Mouse (Mus musculus) kidney, adult 2 months (tissue): Measurements from ENCODE around the gene Sart1. TPM values are rescaled to one million over a fixed set of nuclear protein-coding genes. Genes with fewer than 3 reads are reported as not detected.

Experiments used
- DNase-seq: peaks from one replicate; pipeline ENCODE4 v3.0.0; 2021
- H3K27ac ChIP-seq: fragments of 200-500 bp; 2 replicates; pipeline ENCODE4 v1.5.1; 2012; ENCODE audit warnings: low read depth, low read length, control low read depth, inconsistent platforms; ENCODE audit not compliant: insufficient read depth
- H3K27me3 ChIP-seq: fragments of 200-500 bp; replicated peaks from 2 replicates; pipeline ENCODE4 v1.6.1; 2012; ENCODE audit warnings: mild to moderate bottlenecking, moderate library complexity, low read length, inconsistent platforms; ENCODE audit not compliant: control insufficient read depth, insufficient read depth
- H3K36me3 ChIP-seq: fragments of 200-500 bp; 2 replicates; pipeline ENCODE4 v1.6.1; 2012; ENCODE audit warnings: mild to moderate bottlenecking, moderate library complexity, low read length, inconsistent platforms; ENCODE audit not compliant: control insufficient read depth, insufficient read depth
- H3K4me1 ChIP-seq: fragments of 200-500 bp; 2 replicates; pipeline ENCODE4 v1.6.1; 2011; ENCODE audit warnings: low read length; ENCODE audit not compliant: control insufficient read depth, insufficient read depth
- H3K4me3 ChIP-seq: fragments of 200-500 bp; 2 replicates; pipeline ENCODE4 v1.5.1; 2011; ENCODE audit warnings: mild to moderate bottlenecking, low read depth, low read length, control low read depth; ENCODE audit not compliant: insufficient read depth
- CTCF ChIP-seq: fragments of 200-500 bp; conservative IDR thresholded peaks from 2 replicates; pipeline ENCODE4 v1.5.1; 2011; ENCODE audit warnings: low read depth, mild to moderate bottlenecking, control low read depth, low read length, moderate library complexity, mixed read lengths; ENCODE audit not compliant: insufficient read depth, insufficient read length
- POLR2A ChIP-seq: fragments of 200-500 bp; IDR thresholded peaks from one replicate; pipeline ENCODE4 v1.6.1; 2011; ENCODE audit warnings: low read depth, low read length, control low read depth
- WGBS: fragments of 180-500 bp; shearing (Covaris S2); methylation state at CpG from one replicate; pipeline ENCODE4 v1.1.7; 2018; 5-methylcytosine and 5-hydroxymethylcytosine counted together
- polyA plus RNA-seq: library from polyadenylated mRNA; depleted of rRNA; stranded (reverse); fragments of >200 nt; gene quantifications from 2 replicates; pipeline ENCODE4 v1.2.3, GENCODE M21; 2012; rRNA removed

Gene Sart1
- polyA plus RNA-seq, 1 experiment: 27.4 TPM

DNA sequence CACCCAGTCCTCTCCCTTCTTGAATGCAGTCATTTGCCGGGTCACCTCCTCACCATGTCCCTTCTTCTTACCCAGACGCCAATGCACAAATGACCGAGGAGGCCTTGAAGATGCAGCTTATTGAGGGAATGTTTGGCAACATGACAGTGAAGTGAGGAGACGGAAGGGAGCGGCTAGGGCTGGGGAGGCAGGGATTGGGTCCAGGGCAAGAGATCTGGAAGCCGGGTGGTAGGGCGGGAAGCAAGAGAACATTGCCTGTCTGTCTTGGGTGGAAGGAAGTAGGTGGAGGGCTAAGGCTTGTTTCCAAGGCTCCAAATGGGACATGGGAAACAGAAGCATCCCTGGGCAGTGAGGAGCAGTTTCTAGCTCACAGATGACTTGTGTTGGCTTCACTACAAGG is 47.1 kb downstream of the Sart1 start:
- WGBS: 85% methylated on average over 7 of the region's 7 CpGs
- Histone ChIP-seq H3K4me3 (no peak overlapping the region), H3K36me3 (no peaks in the 10 kb centered on the region), H3K27ac (no peak overlapping the region), H3K27me3 (no peaks in the 10 kb centered on the region), H3K4me1 (no peaks in the 10 kb centered on the region)
- peak; percentile 43 for DNase-seq
- TF ChIP-seq POLR2A: no peak
- TF ChIP-seq CTCF: no peak

- Histone ChIP-seq H3K4me3 (no peak overlapping the region), H3K36me3 (no peaks in the 10 kb centered on the region), H3K4me1 (no peaks in the 10 kb centered on the region), H3K27ac (no peak overlapping the region), H3K27me3 (no peaks in the 10 kb centered on the region)
- 16% methylated on average over 5 of the region's 5 CpGs for WGBS
- DNase-seq: peak; percentile 83
- TF ChIP-seq CTCF (peak; percentile 81), POLR2A (no peak)
Observed at GRCm38 (mm10) chr19:5337975-5338374, 50.5 kb downstream of the Sart1 start.

GRCm38 (mm10) chr19:5335441-5335840 is 53.1 kb downstream of the Sart1 start, which contains the start of gene Catsper1:
Gene Catsper1 (plus strand): TSS chr19:5335741.
- H3K27me3 ChIP-seq: no peaks in the 10 kb centered on the region
- H3K4me1 ChIP-seq: no peaks in the 10 kb centered on the region
- no peak within 1 kb of the TSS for H3K4me3 ChIP-seq
- H3K36me3 ChIP-seq: no peaks in the 10 kb centered on the region
- no peak within 1 kb of the TSS for H3K27ac ChIP-seq
- no peak for DNase-seq
- TF ChIP-seq CTCF: no peak
- TF ChIP-seq POLR2A: no peak
- WGBS: 91% methylated on average over 6 of the region's 6 CpGs

- 67% methylated on average over 5 of the region's 5 CpGs for WGBS
- peak; percentile 6 for DNase-seq
- TF ChIP-seq POLR2A (no peak), CTCF (no peak)
- Histone ChIP-seq H3K4me3 (no peak overlapping the region), H3K27ac (no peak overlapping the region), H3K27me3 (no peaks in the 10 kb centered on the region), H3K4me1 (no peaks in the 10 kb centered on the region), H3K36me3 (no peaks in the 10 kb centered on the region)
Observed at GRCm38 (mm10) chr19:5334741-5335140, 53.8 kb downstream of the Sart1 start.

- peak; percentile 46 for DNase-seq
- H3K27me3 ChIP-seq: no peaks in the 10 kb centered on the region
- H3K27ac ChIP-seq: no peak overlapping the region
- H3K36me3 ChIP-seq: no peaks in the 10 kb centered on the region
- peaks cover 4% of the 10 kb centered on the region; the same call in 1 of the 2 replicates for H3K4me1 ChIP-seq
- no peak for TF ChIP-seq CTCF
- TF ChIP-seq POLR2A: no peak
- H3K4me3 ChIP-seq: no peak overlapping the region
- 66% methylated on average over 19 of the region's 19 CpGs for WGBS
Observed at GRCm38 (mm10) chr19:5327970-5328369, 60.5 kb downstream of the Sart1 start.

Other genes starting within 250 kb of the Sart1 start
- gene Pacs1, start 115.6 kb downstream of the Sart1 start, polyA plus RNA-seq: 14.3 and 16.1 TPM in 2 replicates
- gene Sf3b2, start 93.2 kb downstream of the Sart1 start, polyA plus RNA-seq: 95.8 and 109 TPM in 2 replicates
- 0.28 and 0.43 TPM in 2 replicates for gene Gal3st3, start 90.4 kb downstream of the Sart1 start, polyA plus RNA-seq
- 0.08 TPM in 1 of 2 replicates, not detected in the other for gene Catsper1, start 53.0 kb downstream of the Sart1 start, polyA plus RNA-seq
- 0.52 and 1.5 TPM in 2 replicates for gene Cst6, start 39.1 kb downstream of the Sart1 start, polyA plus RNA-seq
- 17.8 and 22.0 TPM in 2 replicates for gene Eif1ad, start 22.0 kb downstream of the Sart1 start, polyA plus RNA-seq
- gene Banf1, start 21.5 kb downstream of the Sart1 start, polyA plus RNA-seq: 106 and 146 TPM in 2 replicates
- 0.06 and 0.27 TPM in 2 replicates for gene Tsga10ip, start 13.8 kb upstream of the Sart1 start, polyA plus RNA-seq
- gene Drap1, start 36.3 kb upstream of the Sart1 start, polyA plus RNA-seq: 124 and 150 TPM in 2 replicates
- 71.4 and 78.4 TPM in 2 replicates for gene AI837181, start 36.4 kb upstream of the Sart1 start, polyA plus RNA-seq
- 0.07 and 0.27 TPM in 2 replicates for gene Fosl1, start 58.8 kb upstream of the Sart1 start, polyA plus RNA-seq
- 5.0 and 5.8 TPM in 2 replicates for gene Ccdc85b, start 69.2 kb upstream of the Sart1 start, polyA plus RNA-seq
- 99.5 and 117 TPM in 2 replicates for gene Fibp, start 71.9 kb upstream of the Sart1 start, polyA plus RNA-seq
- gene Ctsw, start 79.8 kb upstream of the Sart1 start, polyA plus RNA-seq: 1.1 and 4.7 TPM in 2 replicates
- 43.6 and 50.8 TPM in 2 replicates for gene Efemp2, start 85.3 kb upstream of the Sart1 start, polyA plus RNA-seq
- gene Mus81, start 99.7 kb upstream of the Sart1 start, polyA plus RNA-seq: 29.8 and 35.1 TPM in 2 replicates
- gene Cfl1, start 101.8 kb upstream of the Sart1 start, polyA plus RNA-seq: 395 and 413 TPM in 2 replicates
- gene 1700020D05Rik, start 115.1 kb upstream of the Sart1 start, polyA plus RNA-seq: 0.62 and 0.69 TPM in 2 replicates
- gene Snx32, start 121.8 kb upstream of the Sart1 start, polyA plus RNA-seq: 14.7 and 16.3 TPM in 2 replicates
- 9.0 and 10.4 TPM in 2 replicates for gene Ovol1, start 171.9 kb upstream of the Sart1 start, polyA plus RNA-seq
- 10.2 and 13.3 TPM in 2 replicates for gene Ap5b1, start 179.3 kb upstream of the Sart1 start, polyA plus RNA-seq
- 55.1 and 62.3 TPM in 2 replicates for gene Rnaseh2c, start 213.2 kb upstream of the Sart1 start, polyA plus RNA-seq
- gene Kat5, start 221.5 kb upstream of the Sart1 start, polyA plus RNA-seq: 60.3 and 67.4 TPM in 2 replicates
- gene Rela, start 248.8 kb upstream of the Sart1 start, polyA plus RNA-seq: 58.2 and 59.9 TPM in 2 replicates